Mouse (Mus musculus): ENCODE measurements around the gene Adrm1. TPM values are rescaled to one million over a fixed set of nuclear protein-coding genes. Genes with fewer than 3 reads are reported as not detected.

Adrm1 gene
- polyA plus RNA-seq, 1 experiment from 2014 or later, result 187 TPM

DNA sequence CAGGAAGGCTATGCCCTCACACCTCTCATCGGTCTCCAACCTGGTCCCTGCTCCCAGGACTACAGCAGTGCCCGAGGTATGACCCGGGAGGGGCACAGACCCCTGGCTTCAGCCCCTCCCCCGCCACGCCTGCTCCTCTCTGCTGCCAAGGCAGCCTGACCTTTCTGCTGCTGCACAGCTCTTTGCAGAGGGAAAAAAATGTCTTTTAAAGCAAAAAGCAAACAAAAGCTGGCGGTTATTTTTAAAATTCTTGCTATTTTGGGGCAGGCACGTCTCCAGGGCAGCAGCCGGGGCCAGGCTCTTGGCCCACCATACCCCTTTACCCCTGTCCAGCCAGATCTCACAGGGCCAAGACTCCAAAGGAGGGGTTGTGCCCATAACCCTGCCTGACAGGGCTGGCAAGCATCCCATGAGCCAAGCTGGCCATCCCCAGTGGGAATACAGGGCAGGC, 43.8 kb downstream of the Adrm1 start:
- H3K4me1 ChIP-seq (ENCODE audit: control insufficient read depth, insufficient read depth, low read length), result 0 out of 2 replicates have a peak, but pooled peaks cover 2% of the 10 kb centered on the region
- WGBS, result 77% methylated on average over 8 of the region's 8 CpGs
- no peak overlapping the region for H3K9ac ChIP-seq (ENCODE audit: low read length)
- ATAC-seq (ENCODE audit: insufficient number of reproducible peaks, low FRiP score, low TSS enrichment, low read depth) (no peak), DNase-seq (ENCODE audit: low spot score) (no peak)
- H3K36me3 ChIP-seq (ENCODE audit: control insufficient read depth, insufficient read depth, low read length), result no peaks in the 10 kb centered on the region
- no peak overlapping the region for H3K27ac ChIP-seq (replicated peaks; ENCODE audit: low read depth, low read length)
- no peak overlapping the region for H3K4me2 ChIP-seq (ENCODE audit: low read depth, severe bottlenecking)
- H3K9me3 ChIP-seq (ENCODE audit: control insufficient read depth, low read length), result no peaks in the 10 kb centered on the region
- H3K27me3 ChIP-seq (ENCODE audit: control insufficient read depth, insufficient read depth, low read length), result no peaks in the 10 kb centered on the region
- H3K4me3 ChIP-seq (ENCODE audit: low read depth, low read length), result no peak overlapping the region

- Histone ChIP-seq H3K4me1 (ENCODE audit: control insufficient read depth, insufficient read depth, low read length) (0 out of 2 replicates have a peak, but pooled peaks cover 2% of the 10 kb centered on the region), H3K4me2 (ENCODE audit: low read depth, severe bottlenecking) (no peak overlapping the region), H3K9me3 (ENCODE audit: control insufficient read depth, low read length) (no peaks in the 10 kb centered on the region), H3K27me3 (ENCODE audit: control insufficient read depth, insufficient read depth, low read length) (no peaks in the 10 kb centered on the region), H3K9ac (ENCODE audit: low read length) (no peak overlapping the region), H3K4me3 (ENCODE audit: low read depth, low read length) (no peak overlapping the region), H3K27ac (replicated peaks; ENCODE audit: low read depth, low read length) (no peak overlapping the region), H3K36me3 (ENCODE audit: control insufficient read depth, insufficient read depth, low read length) (no peaks in the 10 kb centered on the region)
- WGBS, result 78% methylated on average over 6 of the region's 6 CpGs
- ATAC-seq (ENCODE audit: insufficient number of reproducible peaks, low FRiP score, low TSS enrichment, low read depth), result no peak
- no peak for DNase-seq (ENCODE audit: low spot score)
These were observed 44.7 kb downstream of the Adrm1 start for GRCm38 (mm10) chr2:180215951-180216350.

- H3K4me3 ChIP-seq (ENCODE audit: low read depth, low read length), result no peak overlapping the region
- no peak overlapping the region for H3K4me2 ChIP-seq (ENCODE audit: low read depth, severe bottlenecking)
- no peaks in the 10 kb centered on the region for H3K27me3 ChIP-seq (ENCODE audit: control insufficient read depth, insufficient read depth, low read length)
- H3K4me1 ChIP-seq (ENCODE audit: control insufficient read depth, insufficient read depth, low read length), result 0 out of 2 replicates have a peak, but pooled peaks cover 2% of the 10 kb centered on the region
- H3K9me3 ChIP-seq (ENCODE audit: control insufficient read depth, low read length), result no peaks in the 10 kb centered on the region
- no peak for DNase-seq (ENCODE audit: low spot score)
- WGBS, result 60% methylated on average over 4 of the region's 5 CpGs
- no peak for ATAC-seq (ENCODE audit: insufficient number of reproducible peaks, low FRiP score, low TSS enrichment, low read depth)
- no peak overlapping the region for H3K27ac ChIP-seq (replicated peaks; ENCODE audit: low read depth, low read length)
- no peaks in the 10 kb centered on the region for H3K36me3 ChIP-seq (ENCODE audit: control insufficient read depth, insufficient read depth, low read length)
- H3K9ac ChIP-seq (ENCODE audit: low read length), result no peak overlapping the region
These were observed 45.6 kb downstream of the Adrm1 start for GRCm38 (mm10) chr2:180216921-180217320.

- Histone ChIP-seq H3K9ac (ENCODE audit: low read length) (no peak overlapping the region), H3K9me3 (ENCODE audit: control insufficient read depth, low read length) (no peaks in the 10 kb centered on the region), H3K4me2 (ENCODE audit: low read depth, severe bottlenecking) (no peak overlapping the region), H3K36me3 (ENCODE audit: control insufficient read depth, insufficient read depth, low read length) (no peaks in the 10 kb centered on the region), H3K4me1 (ENCODE audit: control insufficient read depth, insufficient read depth, low read length) (peaks cover 7% of the 10 kb centered on the region), H3K27ac (replicated peaks; ENCODE audit: low read depth, low read length) (no peak overlapping the region), H3K27me3 (ENCODE audit: control insufficient read depth, insufficient read depth, low read length) (no peaks in the 10 kb centered on the region), H3K4me3 (ENCODE audit: low read depth, low read length) (no peak overlapping the region)
- ATAC-seq (ENCODE audit: insufficient number of reproducible peaks, low FRiP score, low TSS enrichment, low read depth), result no peak
- no peak for DNase-seq (ENCODE audit: low spot score)
- WGBS, result 91% methylated on average over 8 of the region's 8 CpGs
These were observed 46.3 kb downstream of the Adrm1 start for GRCm38 (mm10) chr2:180217587-180217986.

DNA sequence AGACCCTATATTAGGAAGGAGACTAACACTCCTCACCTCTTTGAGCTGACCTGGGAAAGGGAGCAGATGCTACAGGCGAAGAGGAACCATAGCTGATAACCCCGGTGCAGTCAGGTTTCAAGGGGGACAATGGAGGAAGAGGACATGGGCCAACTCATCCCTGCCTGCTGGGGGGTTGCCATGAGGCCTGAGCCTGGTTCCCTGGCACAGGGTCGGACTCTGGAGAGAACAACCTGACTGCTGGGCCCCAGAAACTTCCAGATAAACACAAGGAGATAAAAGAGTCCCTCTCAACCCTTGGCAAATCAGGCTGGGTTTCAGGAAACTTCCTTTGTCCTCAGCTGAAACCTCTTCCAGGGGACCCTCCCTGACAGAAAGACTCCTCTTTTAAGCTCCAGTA, 47.0 kb downstream of the Adrm1 start:
- Histone ChIP-seq H3K27me3 (ENCODE audit: control insufficient read depth, insufficient read depth, low read length) (peaks cover under 1% of the 10 kb centered on the region; the same call in 1 of the 2 replicates), H3K27ac (replicated peaks; ENCODE audit: low read depth, low read length) (0 out of 2 replicates have a peak overlapping the region, but pooled peaks have one; percentile 30), H3K4me1 (ENCODE audit: control insufficient read depth, insufficient read depth, low read length) (peaks cover 7% of the 10 kb centered on the region), H3K36me3 (ENCODE audit: control insufficient read depth, insufficient read depth, low read length) (no peaks in the 10 kb centered on the region), H3K4me2 (ENCODE audit: low read depth, severe bottlenecking) (no peak overlapping the region), H3K4me3 (ENCODE audit: low read depth, low read length) (no peak overlapping the region), H3K9ac (ENCODE audit: low read length) (no peak overlapping the region), H3K9me3 (ENCODE audit: control insufficient read depth, low read length) (no peaks in the 10 kb centered on the region)
- DNase-seq (ENCODE audit: low spot score) (no peak), ATAC-seq (ENCODE audit: insufficient number of reproducible peaks, low FRiP score, low TSS enrichment, low read depth) (no peak)
- WGBS, result 73% methylated on average over 3 of the region's 3 CpGs

DNA sequence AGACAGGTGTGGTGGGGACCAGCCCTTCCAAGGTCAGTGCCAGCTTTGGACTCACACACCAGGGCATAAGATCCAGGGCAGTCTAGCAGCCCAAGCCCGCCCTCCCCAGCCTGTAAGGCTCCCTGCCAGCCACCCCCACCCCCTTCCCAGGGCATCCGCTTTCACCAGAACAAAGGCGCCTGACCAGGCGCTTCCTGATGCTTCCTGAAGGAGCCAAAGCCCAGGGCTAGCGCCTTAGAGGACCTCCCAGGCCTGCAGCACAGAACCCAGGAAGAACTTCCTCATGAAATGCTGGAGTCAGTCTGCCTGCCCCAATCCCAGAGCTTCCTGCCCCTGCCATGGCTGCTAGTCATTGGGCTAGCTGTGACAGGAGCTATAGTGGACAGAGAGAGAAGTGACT, 47.4 kb downstream of the Adrm1 start:
- no peaks in the 10 kb centered on the region for H3K9me3 ChIP-seq (ENCODE audit: control insufficient read depth, low read length)
- ATAC-seq (ENCODE audit: insufficient number of reproducible peaks, low FRiP score, low TSS enrichment, low read depth) (no peak), DNase-seq (ENCODE audit: low spot score) (no peak)
- no peak overlapping the region for H3K4me3 ChIP-seq (ENCODE audit: low read depth, low read length)
- H3K36me3 ChIP-seq (ENCODE audit: control insufficient read depth, insufficient read depth, low read length), result no peaks in the 10 kb centered on the region
- H3K9ac ChIP-seq (ENCODE audit: low read length), result no peak overlapping the region
- 0 out of 2 replicates have a peak overlapping the region, but pooled peaks have one; percentile 30 for H3K27ac ChIP-seq (replicated peaks; ENCODE audit: low read depth, low read length)
- peaks cover 7% of the 10 kb centered on the region for H3K4me1 ChIP-seq (ENCODE audit: control insufficient read depth, insufficient read depth, low read length)
- H3K27me3 ChIP-seq (ENCODE audit: control insufficient read depth, insufficient read depth, low read length), result peaks cover 4% of the 10 kb centered on the region; the same call in 1 of the 2 replicates
- 33% methylated on average over 5 of the region's 5 CpGs for WGBS
- no peak overlapping the region for H3K4me2 ChIP-seq (ENCODE audit: low read depth, severe bottlenecking)

- peaks cover 9% of the 10 kb centered on the region for H3K4me1 ChIP-seq (ENCODE audit: control insufficient read depth, insufficient read depth, low read length)
- H3K27ac ChIP-seq (replicated peaks; ENCODE audit: low read depth, low read length), result no peak overlapping the region
These were observed 48.1 kb downstream of the Adrm1 start for GRCm38 (mm10) chr2:180219145-180219943.

DNA sequence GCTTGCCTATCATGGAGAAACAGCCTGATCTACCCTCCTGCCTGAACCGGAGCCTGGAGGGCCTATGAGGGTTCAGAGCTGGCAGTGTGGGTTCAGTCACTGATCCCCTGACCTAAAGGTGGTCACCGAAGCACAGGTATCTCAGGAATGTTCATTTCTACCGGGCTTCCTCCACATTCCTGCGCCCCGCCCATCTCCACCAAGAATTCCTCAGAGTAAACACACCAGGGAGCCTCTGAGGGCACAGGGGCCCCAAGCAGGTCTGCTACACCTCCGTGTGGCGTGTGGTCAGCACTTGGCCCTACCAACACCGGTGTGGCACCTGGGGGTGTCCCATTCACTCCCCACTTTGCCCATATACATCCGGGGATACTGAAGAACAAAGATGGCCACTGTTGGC, 48.9 kb downstream of the Adrm1 start:
- Histone ChIP-seq H3K4me2 (ENCODE audit: low read depth, severe bottlenecking) (no peak overlapping the region), H3K27ac (replicated peaks; ENCODE audit: low read depth, low read length) (no peak overlapping the region), H3K4me3 (ENCODE audit: low read depth, low read length) (no peak overlapping the region), H3K4me1 (ENCODE audit: control insufficient read depth, insufficient read depth, low read length) (peaks cover 12% of the 10 kb centered on the region), H3K9ac (ENCODE audit: low read length) (no peak overlapping the region), H3K27me3 (ENCODE audit: control insufficient read depth, insufficient read depth, low read length) (peaks cover 15% of the 10 kb centered on the region), H3K9me3 (ENCODE audit: control insufficient read depth, low read length) (no peaks in the 10 kb centered on the region), H3K36me3 (ENCODE audit: control insufficient read depth, insufficient read depth, low read length) (no peaks in the 10 kb centered on the region)
- DNase-seq (ENCODE audit: low spot score), result no peak
- ATAC-seq (ENCODE audit: insufficient number of reproducible peaks, low FRiP score, low TSS enrichment, low read depth), result no peak
- 71% methylated on average over 9 of the region's 9 CpGs for whole genome bisulfite sequencing

More at GRCm38 (mm10) chr2:180219145-180219943, 48.1 kb downstream of the Adrm1 start:
- Histone ChIP-seq H3K9ac (ENCODE audit: low read length) (no peak overlapping the region), H3K27me3 (ENCODE audit: control insufficient read depth, insufficient read depth, low read length) (peaks cover 7% of the 10 kb centered on the region), H3K36me3 (ENCODE audit: control insufficient read depth, insufficient read depth, low read length) (no peaks in the 10 kb centered on the region), H3K4me3 (ENCODE audit: low read depth, low read length) (no peak overlapping the region), H3K4me2 (ENCODE audit: low read depth, severe bottlenecking) (no peak overlapping the region), H3K9me3 (ENCODE audit: control insufficient read depth, low read length) (no peaks in the 10 kb centered on the region)
- no peak for ATAC-seq (ENCODE audit: insufficient number of reproducible peaks, low FRiP score, low TSS enrichment, low read depth)
- DNase-seq (ENCODE audit: low spot score), result no peak
- WGBS, result 79% methylated on average over 15 of the region's 15 CpGs
